Mouse (Mus musculus) CH12.LX (cell line): ENCODE measurements around the gene Dynlt1a. TPM values are rescaled to one million over a fixed set of nuclear protein-coding genes. Genes with fewer than 3 reads are reported as not detected.
"Not testable (repeated sequence)": the region's sequence is repeated elsewhere in the genome, so short reads cannot be mapped to it uniquely, and the experiment has no call there.

Experiments
- DNase-seq: peaks from one replicate; pipeline ENCODE4 v3.0.0-alpha.2; 2013; ENCODE audit errors: extremely low read depth
- H3K27ac ChIP-seq: 2 replicates; pipeline ENCODE4 v1.5.1; 2012; ENCODE audit warnings: low read depth, mild to moderate bottlenecking, control low read depth, moderate library complexity; ENCODE audit not compliant: insufficient read depth
- H3K27me3 ChIP-seq: replicated peaks from 2 replicates; pipeline ENCODE3; 2012; ENCODE audit warnings: inconsistent platforms
- H3K36me3 ChIP-seq, 2 experiments: replicated peaks in 1 of 2; 2 replicates each; pipeline versions ENCODE3 to v1.6.1; 2012; ENCODE audit warnings: inconsistent platforms in 1 of 2, low read length in 1 of 2, mild to moderate bottlenecking in 1 of 2, mixed read lengths in 1 of 2, moderate library complexity in 1 of 2; ENCODE audit not compliant: control insufficient read depth in 1 of 2, insufficient read depth in 1 of 2
- H3K4me1 ChIP-seq, 2 experiments: 2 replicates each; pipeline ENCODE4 v1.6.1; 2012; ENCODE audit warnings: inconsistent platforms in 1 of 2, moderate library complexity in 1 of 2; ENCODE audit not compliant: insufficient read depth in 2 of 2, control insufficient read depth in 1 of 2
- H3K4me2 ChIP-seq: 2 replicates; pipeline ENCODE4 v1.6.1; 2012; ENCODE audit warnings: low read depth, mild to moderate bottlenecking, control low read depth; ENCODE audit not compliant: poor library complexity, insufficient read depth, severe bottlenecking
- H3K4me3 ChIP-seq, 3 experiments: fragments of 150-350 bp in 1 of 3; sonication (generic) in 1 of 3; replicated peaks in 1 of 3; 2 replicates each; pipeline versions ENCODE3 to v1.5.1; 2011 to 2012; ENCODE audit warnings: low read depth in 2 of 3, low read length in 2 of 3, mild to moderate bottlenecking in 2 of 3, moderate library complexity in 2 of 3, control low read depth in 1 of 3, improper control_type of control experiment in 1 of 3, inconsistent platforms in 1 of 3, mixed read lengths in 1 of 3; ENCODE audit not compliant: poor library complexity in 1 of 3
- H3K79me2 ChIP-seq: replicated peaks from 2 replicates; pipeline ENCODE4 v1.6.1; 2012; ENCODE audit warnings: mild to moderate bottlenecking, moderate library complexity; ENCODE audit not compliant: control insufficient read depth, poor library complexity, insufficient read depth, severe bottlenecking; ENCODE audit errors: extremely low read depth
- H3K9ac ChIP-seq: 2 replicates; pipeline ENCODE4 v1.6.1; 2012; ENCODE audit warnings: low read depth, mild to moderate bottlenecking, control low read depth, moderate library complexity; ENCODE audit not compliant: insufficient read depth
- H3K9me3 ChIP-seq: replicated peaks from 2 replicates; pipeline ENCODE3; 2012; ENCODE audit warnings: low read length, inconsistent platforms, mixed read lengths
- dilution Hi-C: fragments of 300-500 bp; cut with MboI; formaldehyde crosslinking; loops from 2 replicates; pipeline ENCODE4 v1.14.3; 2020; ENCODE audit warnings: low sequenced_read_pairs; ENCODE audit not compliant: extremely low pct_unique_long_range_greater_than_20kb, extremely low pct_ligation_motif_present
- in situ Hi-C: fragments of 300-500 bp; cut with MboI; formaldehyde crosslinking; loops from 3 replicates; pipeline ENCODE4 v1.14.3; 2019; ENCODE audit warnings: low sequenced_read_pairs, low pct_ligation_motif_present, low pct_unique_long_range_greater_than_20kb, mixed read lengths
- polyA plus RNA-seq: library from polyadenylated mRNA; unstranded; fragments of >175 nt; gene quantifications from 2 replicates; pipeline ENCODE4 v1.2.1, GENCODE M21; 2012; ENCODE audit warnings: low read depth; ENCODE audit not compliant: insufficient read length
- total RNA-seq, 2 experiments: library from RNA; depleted of rRNA; stranded (reverse); fragments of 300-350 nt in 1 of 2; fragments of >200 nt in 1 of 2; gene quantifications; 2 replicates each; pipeline ENCODE4 v1.2.3; 2012 to 2014

Gene Dynlt1a
- total and polyA plus RNA-seq, 3 experiments = 14.6 to 33.5 (median 22.9) TPM

DNA sequence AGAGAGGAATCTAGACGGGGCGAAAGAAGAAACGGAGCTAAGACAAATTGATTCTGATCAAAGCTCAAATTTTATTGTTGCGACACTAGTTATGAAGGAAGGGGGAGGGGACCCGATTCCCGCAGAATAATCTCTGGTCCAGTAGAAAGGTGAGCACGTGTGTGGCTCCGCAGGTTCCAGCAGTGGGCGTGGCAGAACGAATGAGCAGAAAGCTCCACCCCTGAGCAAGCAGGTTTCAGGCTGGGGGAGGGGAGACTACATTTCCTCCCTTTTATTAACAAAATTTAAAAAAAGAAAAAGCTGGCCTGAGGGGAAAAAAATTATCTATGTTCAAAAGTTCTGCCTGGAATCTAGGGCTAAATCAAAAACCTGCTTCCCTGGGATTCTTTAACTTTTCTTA lies 7.7 kb upstream of the Dynlt1a start:
- in situ Hi-C loops, H3K9me3 ChIP-seq, H3K36me3 ChIP-seq, H3K79me2 ChIP-seq, DNase-seq, H3K9ac ChIP-seq, H3K4me1 ChIP-seq, H3K4me2 ChIP-seq, H3K27me3 ChIP-seq, dilution Hi-C loops, H3K27ac ChIP-seq, H3K4me3 ChIP-seq: not testable (repeated sequence)

DNA sequence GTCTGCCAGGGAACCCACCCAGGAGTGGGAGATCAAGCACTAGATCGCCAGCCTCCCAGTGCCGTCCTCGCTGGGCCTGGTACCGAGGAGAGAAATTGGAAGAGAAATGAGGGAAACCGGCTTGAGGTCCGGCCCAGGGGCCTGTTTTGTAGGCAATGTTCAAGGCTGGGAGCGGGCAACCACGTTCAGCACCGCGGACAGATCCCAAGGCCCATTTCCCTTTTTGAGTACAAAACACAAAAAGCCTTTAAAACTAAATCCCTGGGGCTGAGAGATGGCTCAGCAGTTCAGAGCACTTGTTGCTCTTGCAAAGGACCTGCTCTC lies 4.4 kb upstream of the Dynlt1a start:
- H3K27ac ChIP-seq, H3K27me3 ChIP-seq, H3K79me2 ChIP-seq, H3K4me2 ChIP-seq, H3K9ac ChIP-seq, H3K9me3 ChIP-seq, in situ Hi-C loops, H3K36me3 ChIP-seq, H3K4me1 ChIP-seq, H3K4me3 ChIP-seq, DNase-seq, dilution Hi-C loops: not testable (repeated sequence)

GRCm38 (mm10) chr17:6321081-6321777 lies 3.9 kb upstream of the Dynlt1a start:
- H3K4me3 ChIP-seq, H3K9me3 ChIP-seq, H3K9ac ChIP-seq, in situ Hi-C loops, H3K27me3 ChIP-seq, DNase-seq, H3K4me2 ChIP-seq, H3K79me2 ChIP-seq, H3K36me3 ChIP-seq, H3K27ac ChIP-seq, H3K4me1 ChIP-seq, dilution Hi-C loops: not testable (repeated sequence)

DNA sequence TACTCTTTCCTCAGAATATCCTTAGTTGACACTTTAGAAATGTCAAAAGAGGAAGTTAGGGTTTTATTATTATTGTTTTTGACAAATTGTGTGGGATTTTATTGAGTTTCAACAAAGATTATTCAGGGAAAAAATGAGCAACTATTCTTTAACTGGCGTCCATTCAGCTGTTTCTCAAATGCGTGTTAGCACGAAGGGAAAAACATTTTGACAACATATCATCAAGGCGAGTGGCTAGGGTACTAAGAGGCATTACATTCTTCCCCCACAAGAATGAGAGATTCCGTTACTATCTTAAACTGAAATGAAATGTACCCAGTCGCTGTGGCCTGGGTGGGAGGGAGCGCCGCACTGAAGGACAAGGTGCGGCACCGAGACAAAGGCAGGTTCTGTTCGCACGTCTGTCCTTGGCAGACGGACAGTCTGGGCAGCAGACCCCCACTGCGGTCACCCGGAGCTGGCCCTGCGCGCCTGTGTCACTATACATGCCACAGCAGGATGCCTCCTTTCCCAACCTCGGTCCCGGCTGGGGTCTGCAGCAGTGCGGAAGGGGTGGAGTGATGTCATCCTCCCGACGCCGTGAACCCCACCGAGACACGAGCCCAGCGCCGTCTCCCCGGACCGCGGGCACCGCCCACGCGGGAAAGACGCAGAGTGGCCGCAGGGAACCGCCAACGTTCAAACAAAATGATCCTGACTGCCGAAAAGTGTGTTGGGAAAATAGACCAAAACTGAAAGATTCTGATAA lies 747 bp downstream of the Dynlt1a start:
- H3K27ac ChIP-seq, in situ Hi-C loops, dilution Hi-C loops, H3K79me2 ChIP-seq, DNase-seq, H3K27me3 ChIP-seq, H3K9me3 ChIP-seq, H3K36me3 ChIP-seq: not testable (repeated sequence)
- H3K9ac ChIP-seq = peak overlapping the region; percentile 71
- H3K4me3 ChIP-seq = peak overlapping the region; percentile 35 to 90 (median 46)
- H3K4me1 ChIP-seq = peaks cover 4 to 12% of the 10 kb centered on the region in 2 experiments
- H3K4me2 ChIP-seq = peak overlapping the region; percentile 36

DNA sequence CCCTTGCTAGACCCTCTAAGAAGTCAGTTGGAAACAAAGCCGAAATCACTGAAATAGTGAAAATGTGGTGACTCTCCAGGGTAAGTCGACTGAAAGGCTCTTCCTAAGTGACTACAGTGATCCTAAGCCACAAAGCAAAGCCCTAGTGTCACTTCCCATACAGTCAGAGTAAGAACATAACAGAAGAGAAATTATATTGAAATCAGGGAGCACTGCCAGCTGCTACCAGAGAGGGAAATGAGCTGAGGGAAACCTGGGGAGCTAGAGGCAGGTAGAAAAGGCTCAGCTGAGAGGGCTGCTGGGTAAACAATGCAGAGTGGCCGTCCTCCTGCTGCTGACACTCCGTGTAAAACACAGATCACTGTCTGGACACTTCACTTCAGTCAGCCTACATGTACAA lies 1.6 kb downstream of the Dynlt1a start:
- H3K27ac ChIP-seq, dilution Hi-C loops, H3K4me3 ChIP-seq, in situ Hi-C loops, H3K4me2 ChIP-seq, H3K9me3 ChIP-seq, H3K9ac ChIP-seq, H3K79me2 ChIP-seq, DNase-seq, H3K36me3 ChIP-seq, H3K27me3 ChIP-seq: not testable (repeated sequence)
- peaks cover 4 to 14% of the 10 kb centered on the region in 2 experiments for H3K4me1 ChIP-seq

DNA sequence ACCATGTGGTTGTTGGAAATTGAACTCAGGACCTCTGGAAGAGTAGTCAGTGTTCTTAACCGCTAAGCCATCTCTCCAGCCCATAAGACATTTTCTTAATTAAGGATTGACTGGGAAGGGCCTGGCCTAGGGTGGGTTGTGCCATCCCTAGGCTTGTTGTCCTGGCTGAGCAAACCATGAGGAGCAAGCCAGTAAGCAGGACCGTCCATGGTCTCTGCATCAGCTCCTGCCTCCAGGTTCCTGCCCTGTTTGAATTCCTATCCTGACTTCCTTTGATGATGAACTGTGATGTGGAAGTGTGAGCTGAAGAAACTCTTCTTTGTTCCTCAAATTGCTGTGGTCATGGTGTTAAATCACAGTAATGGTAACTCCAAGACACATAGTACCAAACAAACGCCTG lies 2.8 kb downstream of the Dynlt1a start:
- H3K27ac ChIP-seq, H3K4me3 ChIP-seq, DNase-seq, H3K79me2 ChIP-seq, H3K4me2 ChIP-seq, H3K9ac ChIP-seq, in situ Hi-C loops, H3K36me3 ChIP-seq, H3K27me3 ChIP-seq, H3K9me3 ChIP-seq, dilution Hi-C loops: not testable (repeated sequence)
- H3K4me1 ChIP-seq = peaks cover 4 to 14% of the 10 kb centered on the region in 2 experiments
